Mouse (Mus musculus) erythroblast, embryonic 14.5 days (primary cell): Measurements from ENCODE around the gene Neurl2.

ENCODE experiments used
- GATA1 ChIP-seq: IDR thresholded peaks from 2 replicates; pipeline ENCODE4 v1.6.1; 2012; ENCODE audit warnings: low read length, inconsistent platforms, mixed read lengths
- TAL1 ChIP-seq: IDR thresholded peaks from 3 replicates; pipeline ENCODE4 v1.6.1; 2012; ENCODE audit warnings: low read length, inconsistent platforms, mixed read lengths

GRCm38 (mm10) chr2:164786388-164786885 lies 46.8 kb downstream of the Neurl2 start:
- TF ChIP-seq GATA1 (no peak), TAL1 (no peak)
